Mouse (Mus musculus) urinary bladder, postnatal 36 days (tissue): Measurements from ENCODE around the gene Olfr725.

Experiments used
- DNase-seq, 2 experiments: peaks; one replicate each; pipeline ENCODE4 v3.0.0; 2022; ENCODE audit warnings: low spot score in 2 of 2, mixed read lengths in 1 of 2

Olfr725 gene

GRCm38 (mm10) chr14:50040275-50040674 is at the start of gene Olfr725:
TSS of gene Olfr725 (minus strand) at chr14:50040375.
- no peak for DNase-seq

- no peak for DNase-seq
Observed at GRCm38 (mm10) chr14:50062733-50063104, 22.5 kb upstream of the Olfr725 start.

DNA sequence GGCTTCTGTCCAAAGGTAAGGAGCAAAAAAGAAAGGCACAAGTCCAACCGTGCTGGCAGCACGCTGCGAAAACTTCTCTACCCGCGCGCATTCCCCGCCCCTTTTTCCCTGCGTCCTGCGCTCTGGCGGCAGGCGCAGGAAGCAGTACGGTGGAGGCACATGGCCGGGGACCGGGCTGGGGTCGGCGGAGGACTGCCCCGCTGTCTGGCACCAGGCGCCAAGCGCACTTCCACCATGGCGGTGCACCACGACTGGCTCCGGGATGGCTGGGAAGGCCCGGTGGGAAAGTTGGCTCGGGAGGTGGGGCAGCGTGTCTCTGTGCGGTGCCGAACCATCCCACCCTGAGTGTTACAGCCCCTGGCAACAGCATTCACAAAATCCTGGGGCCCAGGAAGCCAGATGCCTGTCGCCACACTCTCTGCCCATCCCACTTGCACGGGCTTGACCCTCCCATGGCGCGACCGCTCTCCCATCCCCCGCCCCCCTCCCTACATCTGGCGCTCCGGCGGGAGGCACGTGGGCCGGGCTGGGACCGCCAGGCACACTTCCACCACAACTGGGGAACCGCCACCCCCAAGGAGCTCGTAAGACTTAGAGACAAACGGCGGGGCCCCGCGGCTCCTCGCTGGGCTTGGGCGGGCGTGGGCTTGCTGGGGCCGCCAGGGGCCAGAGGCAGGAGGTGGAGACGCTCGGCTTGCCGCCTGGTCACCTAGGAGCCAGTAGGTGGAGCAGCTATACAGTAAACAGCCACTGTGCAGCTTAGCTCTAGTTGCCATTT is 22.0 kb upstream of the Olfr725 start:
- peak; percentile 27 to 54 for DNase-seq

GRCm38 (mm10) chr14:50061590-50061954 is 21.4 kb upstream of the Olfr725 start:
- DNase-seq, result no peak

GRCm38 (mm10) chr14:50061179-50061578 is 21.0 kb upstream of the Olfr725 start:
- DNase-seq, result no peak

DNA sequence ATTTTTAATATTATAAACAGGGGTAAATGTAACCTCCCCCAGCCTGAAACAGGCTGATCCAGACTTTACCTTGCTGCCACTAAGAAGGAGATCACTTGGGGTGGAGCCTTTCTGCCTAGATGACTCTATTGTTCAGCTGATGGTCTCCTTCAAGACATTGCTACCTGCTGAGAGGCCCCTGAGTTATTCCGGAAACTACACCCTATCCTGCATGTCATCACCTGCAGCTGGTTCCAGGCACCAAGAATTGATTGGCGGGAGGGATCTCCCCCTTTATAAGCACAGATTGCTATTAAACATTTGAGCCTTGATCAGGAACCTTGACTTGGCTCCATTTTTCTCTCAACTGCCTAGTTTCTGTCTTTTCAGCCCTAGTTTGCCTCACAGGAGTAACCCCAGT is 8.1 kb downstream of the Olfr725 start:
- DNase-seq, result no peak

- no peak for DNase-seq
Observed at GRCm38 (mm10) chr14:50031356-50031755, 8.8 kb downstream of the Olfr725 start.

- DNase-seq, result no peak
Observed at GRCm38 (mm10) chr14:50026371-50026770, 13.8 kb downstream of the Olfr725 start.
